ENCODE assay signal across 7 mouse cellular contexts in genomic region chr17:48098528-48098890, GRCm38 (mm10). TPM values are rescaled to one million over a fixed set of nuclear protein-coding genes. Genes with fewer than 3 reads are reported as not detected.
A peak's percentile ranks its signal among the peaks of the same experiment; 100 is the strongest.
DNase-seq lines count a peak whose midpoint lies in the region; ATAC-seq and TF ChIP-seq lines count a peak whose summit lies in the region.

No protein-coding gene starts in this region.

- H3K36me3 ChIP-seq in CH12.LX (replicated peaks in 1 of 2; ENCODE audit: control insufficient read depth in 1 of 2, insufficient read depth in 1 of 2, low read length in 1 of 2): no peaks in the 10 kb centered on the region
- no peaks in the 10 kb centered on the region for H3K36me3 ChIP-seq in hindbrain, embryonic 11.5 days (ENCODE audit: control insufficient read depth, insufficient read depth, low read length)

- intact Hi-C loops in left cerebral cortex, postnatal 10 days (cut with DNase I): loop anchor here (5.0 kb wide), 2 partner anchors 176 to 226 kb away; partner anchors contain the start of gene Foxp4

- H3K27ac ChIP-seq in CH12.LX (ENCODE audit: insufficient read depth, low read depth): no peak overlapping the region
- H3K27ac ChIP-seq in hindbrain, embryonic 11.5 days (ENCODE audit: low read depth, low read length): no peak overlapping the region

- peaks cover 2 to 40% of the 10 kb centered on the region in 2 experiments; a peak in 3 of 4 replicates for H3K4me1 ChIP-seq in CH12.LX (ENCODE audit: control insufficient read depth in 1 of 2, insufficient read depth in 2 of 2)
- peaks cover 18% of the 10 kb centered on the region for H3K4me1 ChIP-seq in hindbrain, embryonic 11.5 days (replicated peaks; ENCODE audit: control insufficient read depth, insufficient read depth, low read length)

- TF ChIP-seq RAD21 in CH12.LX (IDR thresholded peaks at IDR 0.05; ENCODE audit: low read depth, low read length): no peak

- in situ Hi-C loops in CH12.LX (cut with MboI; ENCODE audit: low pct_ligation_motif_present, low pct_unique_long_range_greater_than_20kb, low sequenced_read_pairs): loop anchor here (5.0 to 10.0 kb wide), 2 partner anchors 54 to 301 kb away; no protein-coding TSS in a partner anchor

- H3K27me3 ChIP-seq in CH12.LX (replicated peaks): no peaks in the 10 kb centered on the region
- peaks cover 49% of the 10 kb centered on the region for H3K27me3 ChIP-seq in hindbrain, embryonic 11.5 days (ENCODE audit: control insufficient read depth, insufficient read depth, low read length)

- DNase-seq in B cell, adult 2 months: peak; percentile 38
- DNase-seq in CH12.LX (ENCODE audit: extremely low read depth): peak; percentile 63
- DNase-seq in hindbrain, embryonic 11.5 days (ENCODE audit: low spot score): peak; percentile 57
- DNase-seq in mesoderm, embryonic 11.5 days (ENCODE audit: low read depth, low spot score): peak; percentile 79
- DNase-seq in frontal cortex, postnatal 14 days (ENCODE audit: low spot score in 2 of 2): no peak
- DNase-seq in left cerebral cortex, postnatal 10 days (ENCODE audit: extremely low spot score in 1 of 2, low spot score in 2 of 2): no peak
- no peak for DNase-seq in cerebellum, postnatal 36 days

- peaks cover 28% of the 10 kb centered on the region for H3K9me3 ChIP-seq in CH12.LX (replicated peaks; ENCODE audit: low read length)
- H3K9me3 ChIP-seq in hindbrain, embryonic 11.5 days (ENCODE audit: control insufficient read depth, low read length): no peaks in the 10 kb centered on the region

- 2% methylated on average over 19 of the region's 19 CpGs for WGBS in hindbrain, embryonic 11.5 days

- TF ChIP-seq CTCF in CH12.LX (conservative IDR thresholded peaks at IDR 0.05 in 1 of 2, IDR thresholded peaks at IDR 0.05 in 1 of 2; ENCODE audit: low read depth in 2 of 2, low read length in 2 of 2): no peak

- H3K4me2 ChIP-seq in CH12.LX (ENCODE audit: insufficient read depth, low read depth, poor library complexity, severe bottlenecking): 0 out of 2 replicates have a peak overlapping the region, but pooled peaks have one; percentile 3
- H3K4me2 ChIP-seq in hindbrain, embryonic 11.5 days (replicated peaks; ENCODE audit: low read depth, low read length): peak overlapping the region; percentile 76

- peak overlapping the region in 2 of 3 experiments; percentile 13 to 44 for H3K4me3 ChIP-seq in CH12.LX (replicated peaks in 1 of 3; ENCODE audit: low read depth in 2 of 3, low read length in 2 of 3, poor library complexity in 1 of 3)
- 0 out of 2 replicates have a peak overlapping the region, but pooled peaks have one; percentile 1 for H3K4me3 ChIP-seq in hindbrain, embryonic 11.5 days (ENCODE audit: low read depth, low read length)

- H3K9ac ChIP-seq in CH12.LX (ENCODE audit: insufficient read depth, low read depth): no peak overlapping the region
- H3K9ac ChIP-seq in hindbrain, embryonic 11.5 days (ENCODE audit: low read depth, low read length): 0 out of 2 replicates have a peak overlapping the region, but pooled peaks have one; percentile 19

- dilution Hi-C loops in CH12.LX (cut with MboI; ENCODE audit: extremely low pct_ligation_motif_present, extremely low pct_unique_long_range_greater_than_20kb, low sequenced_read_pairs): no loop called here

- TF ChIP-seq EP300 in CH12.LX (IDR thresholded peaks at IDR 0.05; ENCODE audit: low read length): no peak

- H3K79me2 ChIP-seq in CH12.LX (replicated peaks; ENCODE audit: control insufficient read depth, extremely low read depth, insufficient read depth, poor library complexity, severe bottlenecking): no peaks in the 10 kb centered on the region

- TF ChIP-seq POLR2A in CH12.LX (IDR thresholded peaks at IDR 0.05; ENCODE audit: low read depth, low read length): no peak

- ATAC-seq in hindbrain, embryonic 11.5 days (ENCODE audit: low FRiP score): 0 out of 2 replicates have a peak, but pooled peaks have one; percentile 29

TF ChIP-seq in CH12.LX, 34 proteins besides CTCF, POLR2A, EP300 and RAD21:
- TF ChIP-seq ZKSCAN1 (IDR thresholded peaks at IDR 0.05; ENCODE audit: borderline replicate concordance, low read depth, low read length) (no peak), MEF2A (IDR thresholded peaks at IDR 0.05; ENCODE audit: borderline replicate concordance, low read depth, low read length) (no peak), JUN (IDR thresholded peaks at IDR 0.05; ENCODE audit: insufficient read depth, low read depth, low read length) (no peak), ETS1 (conservative IDR thresholded peaks at IDR 0.05; ENCODE audit: low read depth, low read length) (no peak), TBP (conservative IDR thresholded peaks at IDR 0.05; ENCODE audit: low read depth, low read length) (no peak), CHD2 (IDR thresholded peaks at IDR 0.05; ENCODE audit: low read length) (no peak), USF1 (IDR thresholded peaks at IDR 0.05; ENCODE audit: low read depth, low read length) (no peak), USF2 (conservative IDR thresholded peaks at IDR 0.05; ENCODE audit: low read depth, low read length) (no peak), KAT2A (IDR thresholded peaks at IDR 0.05; ENCODE audit: insufficient replicate concordance, low read length) (no peak), MYC (IDR thresholded peaks at IDR 0.05; ENCODE audit: low read depth, low read length) (no peak), PAX5 (IDR thresholded peaks at IDR 0.05; ENCODE audit: low read length) (no peak), POLR2AphosphoS2 (IDR thresholded peaks at IDR 0.05; ENCODE audit: low read depth, low read length) (no peak), NRF1 (IDR thresholded peaks at IDR 0.05; ENCODE audit: low read depth, low read length) (no peak), ZNF384 (IDR thresholded peaks at IDR 0.05; ENCODE audit: low read depth, low read length) (no peak), RCOR1 (conservative IDR thresholded peaks at IDR 0.05; ENCODE audit: low read depth, low read length) (no peak), SIN3A (IDR thresholded peaks at IDR 0.05; ENCODE audit: low read length) (no peak)

RNA-seq across cellular contexts. Expression of gene 1700067P10Rik, which starts 9.4 kb away (rescaled TPM):
- total RNA-seq in CH12.LX (2012; rRNA removed): not detected in 2 replicates
- not detected in 2 replicates for total RNA-seq in CH12.LX (2014; rRNA removed)
- not detected in 2 replicates for polyA plus RNA-seq in CH12.LX (2012; ENCODE audit: insufficient read length, low read depth)
- polyA plus RNA-seq in hindbrain, embryonic 11.5 days (2014; fragmentation: Nextera tagmentation; extraction: Ambion mirVana): not detected in 2 replicates
- not detected for total RNA-seq in left cerebral cortex, postnatal 10 days (2021)

RNA-seq across cellular contexts. Expression of gene 9830107B12Rik, which starts 47.6 kb away (rescaled TPM):
- not detected in 2 replicates for total RNA-seq in CH12.LX (2012; rRNA removed)
- not detected in 2 replicates for total RNA-seq in CH12.LX (2014; rRNA removed)
- not detected in 2 replicates for polyA plus RNA-seq in CH12.LX (2012; ENCODE audit: insufficient read length, low read depth)
- not detected in 2 replicates for polyA plus RNA-seq in hindbrain, embryonic 11.5 days (2014; fragmentation: Nextera tagmentation; extraction: Ambion mirVana)
- not detected for total RNA-seq in left cerebral cortex, postnatal 10 days (2021)

Comparison
In these comparisons a context has a peak if more than half of its experiments do, and no peak if none do; other contexts are left out.
1. DNase-seq: peak in B cell, adult 2 months (2 of 2), CH12.LX (single experiment), hindbrain, embryonic 11.5 days (single experiment) and mesoderm, embryonic 11.5 days (single experiment); none in frontal cortex, postnatal 14 days (0 of 2), left cerebral cortex, postnatal 10 days (0 of 2) and cerebellum, postnatal 36 days (0 of 2).